In the genomic region with DNA sequence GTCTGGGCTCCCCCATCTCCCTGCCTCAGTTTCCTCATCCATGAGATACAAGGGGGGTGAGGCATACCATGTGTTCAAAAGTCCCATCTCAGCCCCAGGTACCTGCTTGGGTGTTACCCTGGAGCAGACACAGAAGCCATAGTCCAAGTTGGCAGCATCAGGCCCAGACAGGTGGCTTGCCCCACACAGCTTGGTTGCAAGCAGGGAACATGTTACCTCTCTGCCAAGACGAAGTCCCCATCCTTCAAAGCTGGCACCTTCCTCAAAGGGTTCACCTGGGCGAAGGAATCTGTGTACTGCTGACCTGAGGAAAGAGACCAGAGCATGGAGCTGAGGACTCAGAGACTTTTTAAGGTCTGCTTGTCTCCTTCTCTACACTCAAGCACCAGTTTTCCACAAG, we compare ENCODE assay signal across 36 mouse cellular contexts. TPM values are rescaled to one million over a fixed set of nuclear protein-coding genes. Genes with fewer than 3 reads are reported as not detected.
"Had no signal": no experiment of that assay in that cellular context is flagged by ENCODE, and none has a peak within 500 bp of the region (broad histone marks: within the 10 kb centered on the region; RNA-seq: fewer than 3 reads in every experiment).

No protein-coding gene starts in this region.

- H3K27me3 ChIP-seq: intestine, embryonic 15.5 days had no signal

- H3K4me3 ChIP-seq: gastrocnemius, adult 2 months; heart, embryonic 10.5 days; heart, embryonic 12.5 days; hindbrain, embryonic 10.5 days; hindbrain, embryonic 12.5 days; intestine, embryonic 15.5 days; layer of hippocampus, adult 2 months; left cerebral cortex, adult 2 months; limb, embryonic 10.5 days; limb, embryonic 12.5 days; liver, embryonic 13.5 days; liver, embryonic 15.5 days had no signal

- H3K9ac ChIP-seq: heart, embryonic 12.5 days; hindbrain, embryonic 12.5 days; hindbrain, embryonic 14.5 days; intestine, embryonic 15.5 days; limb, embryonic 12.5 days; liver, embryonic 13.5 days; liver, embryonic 15.5 days; liver, postnatal 0 days had no signal

- H3K36me3 ChIP-seq: heart, embryonic 10.5 days; heart, embryonic 12.5 days; hindbrain, embryonic 10.5 days; hindbrain, embryonic 12.5 days; intestine, embryonic 15.5 days; limb, embryonic 10.5 days; limb, embryonic 12.5 days; liver, embryonic 13.5 days; liver, embryonic 15.5 days had no signal

- DNase-seq: gastrocnemius, adult 2 months; gastrocnemius, postnatal 10 days; gastrocnemius, postnatal 25 days; heart, postnatal 10 days; heart, postnatal 4 days; kidney, adult 18-20 months; kidney, adult 8-10 months; kidney, postnatal 10 days; kidney, postnatal 25 days; kidney, postnatal 4 days; liver; liver, embryonic 13.5 days; liver, postnatal 0 days had no signal

- H3K27ac ChIP-seq: gastrocnemius, adult 2 months; heart, embryonic 10.5 days; hindbrain, embryonic 10.5 days; hindbrain, embryonic 12.5 days; hindbrain, embryonic 14.5 days; intestine, embryonic 15.5 days; layer of hippocampus, adult 2 months; left cerebral cortex, adult 2 months; limb, embryonic 10.5 days; limb, embryonic 12.5 days; liver, embryonic 13.5 days; liver, embryonic 15.5 days had no signal

RNA-seq across cellular contexts. Expression of a gene that starts 2.9 kb away (rescaled TPM):
- total RNA-seq: gastrocnemius, adult 2 months; gastrocnemius, postnatal 10 days; gastrocnemius, postnatal 25 days; gastrocnemius, postnatal 4 days; granulocyte monocyte progenitor cell, adult 5-6 weeks; heart, adult 8-10 months; heart, postnatal 10 days; heart, postnatal 4 days; layer of hippocampus, postnatal 10 days; layer of hippocampus, postnatal 25 days; left cerebral cortex, adult 2 months; left cerebral cortex, postnatal 14 days; left cerebral cortex, postnatal 36 days had no signal
- polyA plus RNA-seq: heart, embryonic 10.5 days; heart, embryonic 12.5 days; heart, embryonic 14.5 days; heart, embryonic 16.5 days; hindbrain, embryonic 10.5 days; hindbrain, embryonic 12.5 days; hindbrain, embryonic 14.5 days; inflammation-experienced regulatory T-cells, adult 6 months; intestine, embryonic 15.5 days; kidney, embryonic 14.5 days; limb, embryonic 10.5 days; liver, embryonic 11.5 days; liver, embryonic 13.5 days; liver, embryonic 15.5 days; liver, postnatal 0 days had no signal

RNA-seq across cellular contexts. Expression of a gene that starts 20.5 kb away (rescaled TPM):
- total RNA-seq: granulocyte monocyte progenitor cell, adult 5-6 weeks had no signal
